Mouse (Mus musculus) midbrain, postnatal 0 days (tissue): ENCODE results near the gene Pir. TPM values are rescaled to one million over a fixed set of nuclear protein-coding genes. Genes with fewer than 3 reads are reported as not detected.

ENCODE experiments used
- ATAC-seq: fragments of 200-750 bp; cut with Nextera tagmentation; 2 replicates; pipeline ENCODE4 v1.8.0; 2017; ENCODE audit warnings: moderate number of reproducible peaks, mild to moderate bottlenecking, moderate TSS enrichment, moderate library complexity; ENCODE audit not compliant: low FRiP score
- DNase-seq: peaks from one replicate; pipeline ENCODE4 v3.0.0-alpha.2; 2015; ENCODE audit warnings: low spot score
- H3K27ac ChIP-seq: fragments of 300-500 bp; sonication (generic); 2 replicates; pipeline ENCODE4 v1.5.1; 2014; ENCODE audit warnings: low read depth, mild to moderate bottlenecking, low read length, mixed read lengths
- H3K27me3 ChIP-seq: fragments of 300-500 bp; sonication (generic); 2 replicates; pipeline ENCODE4 v1.6.1; 2014; ENCODE audit warnings: low read length, control low read depth, mixed read lengths; ENCODE audit not compliant: insufficient read depth
- H3K36me3 ChIP-seq: fragments of 300-500 bp; sonication (generic); 2 replicates; pipeline ENCODE4 v1.6.1; 2014; ENCODE audit warnings: low read length, control low read depth, mixed read lengths; ENCODE audit not compliant: insufficient read depth
- H3K4me1 ChIP-seq: fragments of 300-500 bp; sonication (generic); 2 replicates; pipeline ENCODE4 v1.6.1; 2014; ENCODE audit warnings: mild to moderate bottlenecking, control low read depth, antibody characterized with exemption, low read length, mixed read lengths; ENCODE audit not compliant: insufficient read depth
- H3K4me2 ChIP-seq: fragments of 300-500 bp; sonication (generic); 2 replicates; pipeline ENCODE4 v1.6.1; 2014; ENCODE audit warnings: low read depth, mild to moderate bottlenecking, low read length, mixed read lengths; ENCODE audit not compliant: poor library complexity, severe bottlenecking
- H3K4me3 ChIP-seq: fragments of 300-500 bp; sonication (generic); 2 replicates; pipeline ENCODE4 v1.5.1; 2014; ENCODE audit warnings: low read depth, mild to moderate bottlenecking, low read length, moderate library complexity
- H3K9ac ChIP-seq: fragments of 300-500 bp; sonication (generic); replicated peaks from 2 replicates; pipeline ENCODE4 v1.6.1; 2014; ENCODE audit warnings: mild to moderate bottlenecking, low read length, moderate library complexity, mixed read lengths; ENCODE audit not compliant: poor library complexity, severe bottlenecking
- H3K9me3 ChIP-seq: fragments of 300-500 bp; sonication (generic); 2 replicates; pipeline ENCODE4 v1.6.1; 2016; ENCODE audit warnings: low read length, control low read depth
- CTCF ChIP-seq: IDR thresholded peaks from 2 replicates; pipeline ENCODE4 v1.5.1; 2016; ENCODE audit warnings: antibody characterized with exemption, mild to moderate bottlenecking
- WGBS: fragments of 180-500 bp; shearing (Covaris S2); extraction: QIAGEN DNeasy Blood & Tissue Kit; methylation state at CpG from one replicate; pipeline ENCODE4 v1.1.7; 2014; 5-methylcytosine and 5-hydroxymethylcytosine counted together
- polyA plus RNA-seq: library from polyadenylated mRNA; unstranded; fragments of >200 nt; fragmentation: Nextera tagmentation; extraction: Ambion mirVana; gene quantifications from 2 replicates; pipeline ENCODE4 v1.2.1, GENCODE M21; 2015
- total RNA-seq: library from RNA; depleted of rRNA; stranded (reverse); fragments of >200 nt; gene quantifications from 2 replicates; pipeline ENCODE4 v1.2.3, GENCODE M21; 2014

Pir gene
- total and polyA plus RNA-seq, 2 experiments from 2014 or later = 0.55 to 5.6 TPM

GRCm38 (mm10) chrX:164406133-164407022 is 137.2 kb downstream of the Pir start:
- H3K4me2 ChIP-seq = no peak overlapping the region
- H3K27ac ChIP-seq = no peak overlapping the region
- no peaks in the 10 kb centered on the region for H3K4me1 ChIP-seq
- no peak overlapping the region for H3K9ac ChIP-seq
- WGBS = 76% methylated on average over 9 of the region's 9 CpGs
- H3K27me3 ChIP-seq = no peaks in the 10 kb centered on the region
- no peaks in the 10 kb centered on the region for H3K9me3 ChIP-seq
- ATAC-seq = no peak
- DNase-seq = no peak
- no peak overlapping the region for H3K4me3 ChIP-seq
- TF ChIP-seq CTCF = no peak
- H3K36me3 ChIP-seq = no peaks in the 10 kb centered on the region

- WGBS = 79% methylated on average over 3 of the region's 3 CpGs
These were observed 139.2 kb downstream of the Pir start for GRCm38 (mm10) chrX:164408301-164408927.

GRCm38 (mm10) chrX:164410562-164410961 is 141.4 kb downstream of the Pir start:
- H3K27me3 ChIP-seq = no peaks in the 10 kb centered on the region
- no peak overlapping the region for H3K4me3 ChIP-seq
- H3K4me2 ChIP-seq = no peak overlapping the region
- H3K9me3 ChIP-seq = no peaks in the 10 kb centered on the region
- H3K27ac ChIP-seq = no peak overlapping the region
- 77% methylated on average over 1 of the region's 1 CpGs for WGBS
- no peak for ATAC-seq
- H3K4me1 ChIP-seq = no peaks in the 10 kb centered on the region
- no peak overlapping the region for H3K9ac ChIP-seq
- H3K36me3 ChIP-seq = no peaks in the 10 kb centered on the region
- no peak for DNase-seq
- TF ChIP-seq CTCF = no peak

More at GRCm38 (mm10) chrX:164408301-164408927, 139.2 kb downstream of the Pir start:
- Histone ChIP-seq H3K4me1 (no peaks in the 10 kb centered on the region), H3K27me3 (no peaks in the 10 kb centered on the region), H3K36me3 (no peaks in the 10 kb centered on the region), H3K4me2 (no peak overlapping the region), H3K4me3 (no peak overlapping the region), H3K9ac (no peak overlapping the region), H3K27ac (no peak overlapping the region), H3K9me3 (no peaks in the 10 kb centered on the region)
- no peak for DNase-seq
- no peak for ATAC-seq
- TF ChIP-seq CTCF = no peak

DNA sequence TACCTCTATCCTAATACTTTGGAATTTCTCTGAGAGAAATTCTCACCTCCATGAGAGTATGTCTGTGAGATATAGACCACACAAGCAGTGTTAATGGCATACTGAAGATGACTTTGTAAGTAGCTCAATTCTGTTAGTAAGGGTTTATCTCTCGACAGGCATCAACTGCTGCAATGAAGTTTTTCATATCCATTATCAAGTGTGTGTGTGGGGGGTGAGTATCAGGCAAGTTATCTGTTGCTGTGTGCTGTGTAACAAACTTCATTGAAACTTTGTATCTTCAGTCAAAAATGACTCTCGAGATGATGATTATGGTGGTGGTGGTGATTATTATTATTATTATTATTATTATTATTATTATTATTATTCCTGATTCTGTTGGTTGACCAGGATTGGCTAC is 147.6 kb downstream of the Pir start:
- H3K9ac ChIP-seq = no peak overlapping the region
- H3K36me3 ChIP-seq = no peaks in the 10 kb centered on the region
- H3K4me1 ChIP-seq = no peaks in the 10 kb centered on the region
- ATAC-seq (no peak), DNase-seq (no peak)
- no peak overlapping the region for H3K4me2 ChIP-seq
- H3K4me3 ChIP-seq = no peak overlapping the region
- H3K27me3 ChIP-seq = 0 out of 2 replicates have a peak, but pooled peaks cover 4% of the 10 kb centered on the region
- H3K9me3 ChIP-seq = no peaks in the 10 kb centered on the region
- 89% methylated on average over 2 of the region's 2 CpGs for WGBS
- no peak for TF ChIP-seq CTCF
- no peak overlapping the region for H3K27ac ChIP-seq

DNA sequence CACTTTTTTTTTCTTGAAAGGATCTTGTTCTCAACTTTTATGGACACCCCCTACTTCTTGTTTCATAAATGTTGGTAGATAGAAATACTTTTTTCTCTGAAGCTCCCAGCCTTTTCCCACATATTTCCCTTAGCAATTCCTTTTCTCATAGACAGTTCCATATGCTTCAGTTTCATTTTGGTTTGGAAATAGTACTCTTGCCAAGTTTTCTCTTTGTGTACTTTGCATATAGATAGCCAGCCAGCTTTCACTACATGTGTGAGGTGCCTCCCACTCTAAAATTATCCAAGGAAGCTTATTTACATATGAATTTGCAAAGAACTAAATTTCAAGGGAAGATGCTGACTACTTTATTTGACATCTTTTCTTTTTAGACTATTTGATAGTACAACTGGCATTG is 148.8 kb downstream of the Pir start:
- no peak for ATAC-seq
- Histone ChIP-seq H3K9ac (no peak overlapping the region), H3K4me2 (no peak overlapping the region), H3K4me1 (no peaks in the 10 kb centered on the region), H3K9me3 (no peaks in the 10 kb centered on the region), H3K36me3 (no peaks in the 10 kb centered on the region), H3K27me3 (peaks cover 4% of the 10 kb centered on the region; the same call in 1 of the 2 replicates), H3K27ac (no peak overlapping the region), H3K4me3 (no peak overlapping the region)
- DNase-seq = no peak
- no peak for TF ChIP-seq CTCF

GRCm38 (mm10) chrX:164419471-164419939 is 150.3 kb downstream of the Pir start, which contains the start of gene Piga:
Piga (plus strand) TSS chrX:164419787.
- peak; percentile 100 for ATAC-seq
- Histone ChIP-seq H3K4me2 (peak within 1 kb of the TSS; percentile 55), H3K4me1 (no peaks in the 10 kb centered on the region), H3K27ac (peak within 1 kb of the TSS; percentile 57), H3K9ac (peak within 1 kb of the TSS; percentile 55), H3K9me3 (no peaks in the 10 kb centered on the region), H3K36me3 (no peaks in the 10 kb centered on the region), H3K27me3 (peaks cover 4% of the 10 kb centered on the region; the same call in 1 of the 2 replicates), H3K4me3 (peak within 1 kb of the TSS; percentile 50)
- no peak for TF ChIP-seq CTCF
- peak; percentile 96 for DNase-seq
- WGBS = 21% methylated on average over 39 of the region's 40 CpGs
